Mouse (Mus musculus) thymus, adult 2 months (tissue): Measurements from ENCODE around the gene Milr1.

ENCODE experiments used
- CTCF ChIP-seq: fragments of 200-500 bp; IDR thresholded peaks from 2 replicates; pipeline ENCODE4 v1.5.1; 2012; ENCODE audit warnings: mild to moderate bottlenecking, control low read depth, low read length, moderate library complexity, borderline replicate concordance; ENCODE audit not compliant: control insufficient read depth, poor library complexity, insufficient read depth; ENCODE audit errors: extremely low read depth
- POLR2A ChIP-seq: fragments of 200-500 bp; IDR thresholded peaks from 2 replicates; pipeline ENCODE4 v1.6.1; 2012; ENCODE audit warnings: mild to moderate bottlenecking, low read length, control low read depth, moderate library complexity; ENCODE audit not compliant: control insufficient read depth, poor library complexity, insufficient read depth; ENCODE audit errors: extremely low read depth

DNA sequence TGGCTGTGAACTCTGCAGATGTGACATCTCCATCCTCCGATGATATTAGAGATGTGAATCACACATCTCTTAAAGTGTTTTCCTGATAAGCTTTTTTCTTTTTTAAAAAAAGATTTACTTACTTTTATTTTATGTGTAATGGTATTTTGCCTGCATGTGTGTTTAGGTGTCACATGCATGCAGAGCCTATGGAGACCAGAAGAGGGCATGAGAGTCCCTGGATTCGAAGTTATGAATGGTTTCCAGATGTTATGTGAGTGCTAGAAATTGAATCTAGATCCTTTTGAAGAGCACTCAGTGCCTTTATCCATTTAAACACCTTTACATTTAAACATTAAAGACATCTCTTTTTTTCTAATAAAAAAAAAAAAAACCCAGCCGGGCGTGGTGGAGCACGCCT lies 6.1 kb upstream of the Milr1 start:
- TF ChIP-seq CTCF: no peak
- TF ChIP-seq POLR2A: no peak
